Mouse (Mus musculus): ENCODE measurements at regions not wholly inside any gene's neighbourhood (a gene's known extent, or its start where the extent isn't known, plus 50 kb on each side); places are given as distances from the start of the nearest gene placed in this dataset.

- Histone ChIP-seq H3K4me3 (ENCODE audit: low read depth, low read length) (no peak overlapping the region), H3K9ac (no peak overlapping the region), H3K27ac (ENCODE audit: low read depth, low read length) (no peak overlapping the region), H3K4me2 (ENCODE audit: low read depth) (no peak overlapping the region), H3K27me3 (ENCODE audit: insufficient read depth, low read length) (no peaks in the 10 kb centered on the region), H3K4me1 (ENCODE audit: insufficient read depth) (no peaks in the 10 kb centered on the region), H3K9me3 (ENCODE audit: low read length) (no peaks in the 10 kb centered on the region), H3K36me3 (ENCODE audit: insufficient read depth) (no peaks in the 10 kb centered on the region)
- no peak for ATAC-seq
- no peak for TF ChIP-seq CTCF (IDR thresholded peaks at IDR 0.05; ENCODE audit: low read depth)
- no peak for DNase-seq
- WGBS = 15% methylated on average over 9 of the region's 9 CpGs
These were observed 239.0 kb upstream of the Rtl1 start for GRCm38 (mm10) chr12:109839126-109839587.

GRCm38 (mm10) chr12:109839946-109840524, 239.9 kb upstream of the Rtl1 start:
- H3K36me3 ChIP-seq (ENCODE audit: insufficient read depth) = no peaks in the 10 kb centered on the region
- H3K4me1 ChIP-seq (ENCODE audit: insufficient read depth) = no peaks in the 10 kb centered on the region
- H3K4me2 ChIP-seq (ENCODE audit: low read depth) = no peak overlapping the region
- no peak overlapping the region for H3K27ac ChIP-seq (ENCODE audit: low read depth, low read length)
- ATAC-seq (no peak), DNase-seq (no peak)
- no peak overlapping the region for H3K4me3 ChIP-seq (ENCODE audit: low read depth, low read length)
- 68% methylated on average over 14 of the region's 14 CpGs for WGBS
- H3K27me3 ChIP-seq (ENCODE audit: insufficient read depth, low read length) = no peaks in the 10 kb centered on the region
- no peaks in the 10 kb centered on the region for H3K9me3 ChIP-seq (ENCODE audit: low read length)
- H3K9ac ChIP-seq = no peak overlapping the region
- TF ChIP-seq CTCF (IDR thresholded peaks at IDR 0.05; ENCODE audit: low read depth) = no peak

GRCm38 (mm10) chr12:109844723-109845601, 244.8 kb upstream of the Rtl1 start:
- no peak for DNase-seq
- Histone ChIP-seq H3K36me3 (ENCODE audit: insufficient read depth) (no peaks in the 10 kb centered on the region), H3K4me3 (ENCODE audit: low read depth, low read length) (no peak overlapping the region), H3K9ac (no peak overlapping the region), H3K4me2 (ENCODE audit: low read depth) (no peak overlapping the region), H3K27me3 (ENCODE audit: insufficient read depth, low read length) (no peaks in the 10 kb centered on the region), H3K4me1 (ENCODE audit: insufficient read depth) (no peaks in the 10 kb centered on the region), H3K9me3 (ENCODE audit: low read length) (no peaks in the 10 kb centered on the region), H3K27ac (ENCODE audit: low read depth, low read length) (no peak overlapping the region)
- ATAC-seq = no peak
- WGBS = 55% methylated on average over 8 of the region's 8 CpGs
- no peak for TF ChIP-seq CTCF (IDR thresholded peaks at IDR 0.05; ENCODE audit: low read depth)

GRCm38 (mm10) chr12:109845602-109845906, 245.4 kb upstream of the Rtl1 start:
- H3K27me3 ChIP-seq (ENCODE audit: insufficient read depth, low read length) = no peaks in the 10 kb centered on the region
- no peaks in the 10 kb centered on the region for H3K36me3 ChIP-seq (ENCODE audit: insufficient read depth)
- WGBS = 30% methylated on average over 5 of the region's 5 CpGs
- no peak overlapping the region for H3K9ac ChIP-seq
- no peaks in the 10 kb centered on the region for H3K4me1 ChIP-seq (ENCODE audit: insufficient read depth)
- TF ChIP-seq CTCF (IDR thresholded peaks at IDR 0.05; ENCODE audit: low read depth) = no peak
- H3K27ac ChIP-seq (ENCODE audit: low read depth, low read length) = no peak overlapping the region
- no peaks in the 10 kb centered on the region for H3K9me3 ChIP-seq (ENCODE audit: low read length)
- ATAC-seq = no peak
- DNase-seq = no peak
- no peak overlapping the region for H3K4me2 ChIP-seq (ENCODE audit: low read depth)
- H3K4me3 ChIP-seq (ENCODE audit: low read depth, low read length) = no peak overlapping the region

GRCm38 (mm10) chr12:109856336-109856735, 256.2 kb upstream of the Rtl1 start:
- no peak overlapping the region for H3K4me3 ChIP-seq (ENCODE audit: low read depth, low read length)
- H3K9ac ChIP-seq = no peak overlapping the region
- no peaks in the 10 kb centered on the region for H3K4me1 ChIP-seq (ENCODE audit: insufficient read depth)
- DNase-seq (no peak), ATAC-seq (no peak)
- no peaks in the 10 kb centered on the region for H3K36me3 ChIP-seq (ENCODE audit: insufficient read depth)
- H3K27ac ChIP-seq (ENCODE audit: low read depth, low read length) = no peak overlapping the region
- H3K4me2 ChIP-seq (ENCODE audit: low read depth) = no peak overlapping the region
- 0 out of 2 replicates have a peak, but pooled peaks cover 4% of the 10 kb centered on the region for H3K9me3 ChIP-seq (ENCODE audit: low read length)
- WGBS = 93% methylated on average over 1 of the region's 1 CpGs
- TF ChIP-seq CTCF (IDR thresholded peaks at IDR 0.05; ENCODE audit: low read depth) = no peak
- no peaks in the 10 kb centered on the region for H3K27me3 ChIP-seq (ENCODE audit: insufficient read depth, low read length)

GRCm38 (mm10) chr12:109857705-109858104, 257.6 kb upstream of the Rtl1 start:
- no peaks in the 10 kb centered on the region for H3K4me1 ChIP-seq (ENCODE audit: insufficient read depth)
- ATAC-seq (no peak), DNase-seq (no peak)
- H3K36me3 ChIP-seq (ENCODE audit: insufficient read depth) = no peaks in the 10 kb centered on the region
- 0 out of 2 replicates have a peak, but pooled peaks cover 4% of the 10 kb centered on the region for H3K9me3 ChIP-seq (ENCODE audit: low read length)
- TF ChIP-seq CTCF (IDR thresholded peaks at IDR 0.05; ENCODE audit: low read depth) = no peak
- no peak overlapping the region for H3K9ac ChIP-seq
- H3K27ac ChIP-seq (ENCODE audit: low read depth, low read length) = no peak overlapping the region
- no peak overlapping the region for H3K4me2 ChIP-seq (ENCODE audit: low read depth)
- H3K27me3 ChIP-seq (ENCODE audit: insufficient read depth, low read length) = no peaks in the 10 kb centered on the region
- WGBS = 64% methylated on average over 4 of the region's 4 CpGs
- no peak overlapping the region for H3K4me3 ChIP-seq (ENCODE audit: low read depth, low read length)

- no peak for ATAC-seq
- WGBS = 72% methylated on average over 4 of the region's 4 CpGs
These were observed 264.7 kb upstream of the Rtl1 start for GRCm38 (mm10) chr12:109864826-109865225.

More at GRCm38 (mm10) chr12:109864826-109865225, 264.7 kb upstream of the Rtl1 start:
- Histone ChIP-seq H3K4me2 (ENCODE audit: low read depth) (no peak overlapping the region), H3K27me3 (ENCODE audit: insufficient read depth, low read length) (no peaks in the 10 kb centered on the region), H3K27ac (ENCODE audit: low read depth, low read length) (no peak overlapping the region), H3K9ac (no peak overlapping the region), H3K4me1 (ENCODE audit: insufficient read depth) (no peaks in the 10 kb centered on the region), H3K9me3 (ENCODE audit: low read length) (no peaks in the 10 kb centered on the region), H3K4me3 (ENCODE audit: low read depth, low read length) (no peak overlapping the region), H3K36me3 (ENCODE audit: insufficient read depth) (no peaks in the 10 kb centered on the region)
- no peak for TF ChIP-seq CTCF (IDR thresholded peaks at IDR 0.05; ENCODE audit: low read depth)
- DNase-seq = no peak
